Mouse (Mus musculus): ENCODE data around the gene Srgap1. TPM values are rescaled to one million over a fixed set of nuclear protein-coding genes. Genes with fewer than 3 reads are reported as not detected.

The Srgap1 gene
- polyA plus RNA-seq (2012; rRNA removed): 16.2 and 20.8 TPM in 2 replicates

DNA sequence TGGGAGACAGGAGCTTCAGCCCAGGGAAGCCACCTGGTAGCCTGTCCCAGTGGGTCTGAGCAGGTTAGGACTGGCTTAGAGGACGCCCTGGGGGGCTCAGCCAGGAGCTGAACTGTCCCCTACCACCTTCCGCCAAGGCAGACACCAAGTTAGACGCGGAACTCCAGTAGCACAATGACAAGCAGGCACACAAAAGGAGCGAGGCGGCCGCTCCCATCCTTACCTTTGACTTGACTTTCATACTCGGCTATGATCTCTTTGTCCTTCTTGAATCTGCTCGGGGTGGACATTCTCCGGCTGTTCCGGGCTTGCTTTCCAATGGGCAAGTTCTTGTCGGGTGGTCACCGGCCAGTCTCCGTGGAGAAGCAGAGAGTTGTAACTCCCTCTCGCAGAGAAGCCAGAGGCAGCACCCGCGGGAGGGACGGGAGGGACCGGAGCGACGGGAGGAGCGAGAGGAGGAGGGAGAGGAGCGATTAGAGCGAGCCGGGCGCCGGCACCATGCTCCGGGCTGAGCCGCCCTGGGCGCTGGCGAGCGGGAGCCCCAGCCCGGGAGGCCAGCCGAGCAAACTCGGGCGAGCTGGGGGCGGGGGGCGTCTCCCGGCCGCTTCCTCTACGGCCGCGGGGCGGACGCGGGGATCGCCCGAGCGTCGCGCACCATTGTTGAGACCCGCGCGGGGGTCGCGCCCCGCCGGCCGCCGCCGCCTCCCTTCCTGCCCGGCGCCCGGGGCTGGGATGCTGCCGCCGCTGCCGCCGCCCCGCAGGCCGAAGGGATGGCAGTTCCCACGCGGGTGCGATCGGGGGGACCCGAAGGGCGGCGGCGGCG lies at the start of gene Srgap1:
Gene Srgap1 (minus strand): TSS at position 412 of the 823 bp plus-strand sequence.

DNA sequence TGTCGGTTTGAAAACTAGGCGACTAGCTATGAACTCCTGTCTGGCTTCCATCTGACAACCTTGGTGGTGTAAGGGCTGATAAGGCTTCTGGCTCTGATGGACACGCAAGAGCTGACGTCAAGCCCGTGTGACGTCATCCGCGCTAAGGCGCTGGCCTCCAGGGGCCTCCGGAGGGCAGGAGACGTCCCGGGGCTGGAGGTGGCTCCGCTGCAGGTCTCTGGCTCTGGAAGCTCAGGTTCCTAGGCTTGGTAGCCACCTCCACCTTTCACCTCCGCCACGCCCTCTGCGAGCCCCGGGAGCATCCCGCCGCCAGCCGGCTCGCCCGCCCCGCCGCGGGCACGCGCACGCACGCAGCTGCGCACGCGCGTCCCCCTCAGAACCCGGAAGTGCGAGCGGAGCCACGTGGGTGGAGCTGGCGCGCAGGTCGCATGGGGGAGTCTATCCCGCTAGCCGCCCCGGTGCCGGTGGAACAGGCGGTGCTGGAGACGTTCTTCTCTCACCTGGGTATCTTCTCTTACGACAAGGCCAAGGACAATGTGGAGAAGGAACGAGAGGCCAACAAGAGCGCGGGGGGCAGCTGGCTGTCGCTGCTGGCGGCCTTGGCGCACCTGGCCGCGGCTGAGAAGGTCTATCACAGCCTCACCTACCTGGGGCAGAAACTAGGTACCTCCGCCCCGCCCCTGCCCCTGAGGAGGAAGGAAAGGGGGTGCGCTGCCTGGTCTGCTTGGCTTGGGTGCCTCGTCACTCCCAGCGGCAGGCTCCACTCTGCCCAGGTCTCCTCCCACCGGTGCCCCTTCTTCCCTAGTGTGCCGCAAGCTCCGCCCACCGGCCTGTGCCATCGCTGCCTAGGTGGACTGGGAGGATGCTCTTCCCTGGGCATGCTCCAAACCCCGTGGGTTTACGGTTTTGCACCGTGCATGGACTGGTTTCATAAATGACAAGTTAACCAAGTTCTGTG lies 307.3 kb downstream of the Srgap1 start, which contains the start of gene BC048403:
Gene BC048403 (plus strand): TSS at position 390 of the 958 bp plus-strand sequence.

Other genes starting within 250 kb of the Srgap1 start
- 16.3 and 18.5 TPM in 2 replicates for gene Rxylt1, start 50.1 kb upstream of the Srgap1 start, polyA plus RNA-seq (2012; rRNA removed)

All from central nervous system, embryonic 11.5 days (tissue).